Mouse (Mus musculus): Measurements from ENCODE around the gene Asf1a. TPM values are rescaled to one million over a fixed set of nuclear protein-coding genes. Genes with fewer than 3 reads are reported as not detected.

Asf1a gene
- polyA plus RNA-seq (2014; fragmentation: Illumina TruSeq; extraction: RNeasy Lipid Tissue Mini Kit (QIAGEN cat#74804); ENCODE audit: low replicate concordance), result 70.8 TPM

DNA sequence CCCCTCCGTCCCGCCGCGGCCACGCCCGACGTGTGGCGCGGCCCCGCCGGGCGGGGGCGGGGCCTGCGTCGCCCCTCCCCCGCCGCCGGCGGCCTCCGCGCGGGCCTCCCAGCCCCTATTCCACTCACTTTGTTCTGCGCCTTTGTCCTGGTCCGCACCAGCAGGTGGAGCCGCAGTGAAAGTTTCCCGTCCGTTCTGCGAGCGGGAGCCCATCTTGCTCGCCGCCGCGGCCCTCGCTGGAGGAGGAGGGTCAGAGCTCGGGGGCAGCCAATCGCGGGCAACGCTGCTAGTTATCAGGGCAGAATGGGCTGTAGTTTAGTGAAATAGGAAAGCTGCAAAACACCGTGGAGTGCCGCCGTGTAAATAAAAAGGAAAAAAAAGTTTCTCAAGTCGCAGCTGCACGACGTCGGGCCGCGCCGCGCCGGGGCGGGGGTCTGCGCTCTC lies at the start of gene Asf1a:
TSS of gene Asf1a (plus strand) at position 81 of the 444 bp plus-strand sequence.

GRCm38 (mm10) chr10:53630339-53630738 lies 33.8 kb downstream of the Asf1a start, which contains the start of gene Mcm9:
TSS of gene Mcm9 (minus strand) at chr10:53630439.

Other genes starting within 250 kb of the Asf1a start
- gene Cep85l, start 216.8 kb upstream of the Asf1a start, polyA plus RNA-seq (2014; fragmentation: Illumina TruSeq; extraction: RNeasy Lipid Tissue Mini Kit (QIAGEN cat#74804); ENCODE audit: low replicate concordance), result 5.1 TPM
- gene Mcm9, start 33.7 kb downstream of the Asf1a start, polyA plus RNA-seq (2014; fragmentation: Illumina TruSeq; extraction: RNeasy Lipid Tissue Mini Kit (QIAGEN cat#74804); ENCODE audit: low replicate concordance), result 10.2 TPM
- gene Fam184a, start 154.4 kb downstream of the Asf1a start, polyA plus RNA-seq (2014; fragmentation: Illumina TruSeq; extraction: RNeasy Lipid Tissue Mini Kit (QIAGEN cat#74804); ENCODE audit: low replicate concordance), result 1.7 TPM